Mouse (Mus musculus) C3H10T1/2 (cell line): Measurements from ENCODE around the gene Diras2. TPM values are rescaled to one million over a fixed set of nuclear protein-coding genes. Genes with fewer than 3 reads are reported as not detected.

Source experiments
- polyA plus RNA-seq, 2 experiments: library from polyadenylated mRNA; unstranded; fragments of >200 nt; fragmentation: generic; extraction: Trizol; gene quantifications; one replicate each; pipeline ENCODE4 v1.2.1; 2012; ENCODE audit warnings: missing spikeins in 2 of 2

Gene Diras2
- under 1 TPM; 0.02 to 0.28 TPM for polyA plus RNA-seq

DNA sequence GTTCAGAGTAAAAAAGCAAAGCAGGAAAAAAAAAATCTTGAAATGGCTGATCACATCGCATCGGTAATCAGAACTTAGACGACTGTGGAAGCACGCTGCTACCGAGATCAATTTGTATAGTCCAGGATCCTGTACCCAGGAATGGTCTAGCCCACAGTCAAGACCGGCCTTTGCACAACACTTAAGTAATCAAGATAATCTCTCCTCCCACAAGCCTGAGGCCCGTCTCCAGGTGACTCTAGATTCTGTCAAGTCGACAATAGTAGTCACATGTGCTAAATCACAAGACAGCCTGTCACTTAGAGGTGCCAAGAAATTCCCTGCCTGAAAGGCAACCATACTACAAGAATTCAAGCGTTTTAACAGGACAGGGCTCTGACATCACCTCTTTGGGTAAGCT, at the start of gene Diras2:
Gene Diras2, minus strand, starts transcription at position 159 of the 400 bp plus-strand sequence.

Other genes starting within 250 kb of the Diras2 start
- 1 to 10 TPM; 2.6 to 3.1 TPM for gene Syk, start 51.9 kb upstream of the Diras2 start, polyA plus RNA-seq